Mouse (Mus musculus): ENCODE measurements around the gene Reep6.

DNA sequence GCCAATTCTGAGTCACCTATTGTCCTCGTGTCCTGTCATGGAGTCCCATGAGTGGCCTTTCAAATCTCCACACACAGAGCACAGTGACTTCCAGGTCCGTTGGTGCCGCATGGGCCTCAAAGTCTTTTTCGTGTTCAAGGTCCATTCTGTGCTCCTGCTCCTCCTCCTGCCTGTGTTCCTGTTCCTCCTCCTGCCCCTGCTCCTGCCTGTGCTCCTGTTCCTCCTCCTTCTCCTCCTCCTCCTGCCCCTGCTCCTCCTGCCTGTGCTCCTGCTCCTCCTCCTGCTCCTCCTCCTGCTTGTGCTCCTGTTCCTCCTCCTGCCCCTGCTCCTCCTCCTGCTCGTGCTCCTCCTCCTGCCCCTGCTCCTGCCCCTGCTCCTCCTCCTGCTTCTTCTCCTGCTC lies 38.2 kb downstream of the Reep6 start:
- TF ChIP-seq POLR2A (IDR thresholded peaks at IDR 0.05; ENCODE audit: low read depth, low read length): no peak
- TF ChIP-seq CTCF (conservative IDR thresholded peaks at IDR 0.05; ENCODE audit: insufficient read depth, insufficient read length, low read depth, low read length): no peak
